Comparison of ENCODE assay signal across 11 mouse cellular contexts in genomic region chr19:6841292-6841597, GRCm38 (mm10). TPM values are rescaled to one million over a fixed set of nuclear protein-coding genes. Genes with fewer than 3 reads are reported as not detected.
DNase-seq lines count a peak whose midpoint lies in the region; ATAC-seq and TF ChIP-seq lines count a peak whose summit lies in the region.
"Had no signal": no experiment of that assay in that cellular context is flagged by ENCODE, and none has a peak within 500 bp of the region (broad histone marks: within the 10 kb centered on the region; RNA-seq: fewer than 3 reads in every experiment).

No protein-coding gene starts in this region.

- 0 out of 2 replicates have a peak overlapping the region, but pooled peaks have one; percentile 63 for H3K4me3 ChIP-seq in forebrain, embryonic 15.5 days
- H3K4me3 ChIP-seq in forebrain, embryonic 12.5 days (replicated peaks): no peak overlapping the region
- H3K4me3 ChIP-seq in left cerebral cortex, adult 2 months: no peak overlapping the region
- peak overlapping the region; percentile 100 for H3K4me3 ChIP-seq in megakaryocyte, embryonic 14.5 days (replicated peaks)

- no peak overlapping the region for H3K9ac ChIP-seq in forebrain, embryonic 15.5 days (replicated peaks)
- no peak overlapping the region for H3K9ac ChIP-seq in forebrain, embryonic 12.5 days

- peaks cover 20% of the 10 kb centered on the region for H3K27me3 ChIP-seq in forebrain, embryonic 15.5 days
- H3K27me3 ChIP-seq in forebrain, embryonic 12.5 days: peaks cover 88% of the 10 kb centered on the region
- no peaks in the 10 kb centered on the region for H3K27me3 ChIP-seq in megakaryocyte, embryonic 14.5 days (replicated peaks)

- WGBS in forebrain, embryonic 15.5 days: 22% methylated on average over 3 of the region's 3 CpGs
- WGBS in forebrain, embryonic 12.5 days: 10% methylated on average over 3 of the region's 3 CpGs

- intact Hi-C loops in left cerebral cortex, adult 2 months (cut with DNase I): loop anchor here (2.0 kb wide), 1 partner anchor 68 kb away; the partner anchor contains the start of gene Trmt112

- no peak for TF ChIP-seq CTCF in left cerebral cortex, adult 2 months (IDR thresholded peaks at IDR 0.05)

- H3K4me2 ChIP-seq in forebrain, embryonic 15.5 days (replicated peaks): peak overlapping the region; percentile 100
- H3K4me2 ChIP-seq in forebrain, embryonic 12.5 days: no peak overlapping the region; the same call in 1 of the 2 replicates

- H3K9me3 ChIP-seq in forebrain, embryonic 15.5 days: no peaks in the 10 kb centered on the region
- no peaks in the 10 kb centered on the region for H3K9me3 ChIP-seq in forebrain, embryonic 12.5 days
- H3K9me3 ChIP-seq in megakaryocyte, embryonic 14.5 days: no peaks in the 10 kb centered on the region

- no peaks in the 10 kb centered on the region for H3K36me3 ChIP-seq in forebrain, embryonic 15.5 days
- H3K36me3 ChIP-seq in forebrain, embryonic 12.5 days (replicated peaks): no peaks in the 10 kb centered on the region
- peaks cover 59% of the 10 kb centered on the region for H3K36me3 ChIP-seq in megakaryocyte, embryonic 14.5 days (replicated peaks; ENCODE audit: low read length)

- DNase-seq in left cerebral cortex, adult 2 months (ENCODE audit: extremely low spot score in 1 of 2, low spot score in 2 of 2): no peak
- no peak for DNase-seq in left cerebral cortex, adult 18-20 months (ENCODE audit: low spot score in 2 of 2)
- DNase-seq in Muller cell, postnatal 12 days (ENCODE audit: inconsistent ontology term): peak; percentile 27
- DNase-seq in adrenal gland, postnatal 10 days: no peak
- no peak for DNase-seq in right cerebral cortex, postnatal 25 days
- DNase-seq: adrenal gland, postnatal 14 days; kidney, adult 18-20 months; thymus, adult 2 months had no signal

- H3K4me1 ChIP-seq in forebrain, embryonic 15.5 days: peaks cover 23% of the 10 kb centered on the region
- H3K4me1 ChIP-seq in forebrain, embryonic 12.5 days: peaks cover 23% of the 10 kb centered on the region
- peaks cover 31% of the 10 kb centered on the region for H3K4me1 ChIP-seq in megakaryocyte, embryonic 14.5 days

- no peak for ATAC-seq in forebrain, embryonic 15.5 days (replicated peaks)
- ATAC-seq in forebrain, embryonic 12.5 days (ENCODE audit: low FRiP score): no peak

- H3K27ac ChIP-seq in forebrain, embryonic 15.5 days (replicated peaks): no peak overlapping the region
- H3K27ac ChIP-seq in forebrain, embryonic 12.5 days: no peak overlapping the region
- peak overlapping the region; percentile 94 for H3K27ac ChIP-seq in left cerebral cortex, adult 2 months

RNA-seq across cellular contexts. Expression of gene Rps6ka4, which starts 0.8 kb away (rescaled TPM):
- 7.1 and 7.7 TPM in 2 replicates for polyA plus RNA-seq in forebrain, embryonic 15.5 days (2015; fragmentation: Nextera tagmentation; extraction: Ambion mirVana)
- 6.2 and 8.2 TPM in 2 replicates for polyA plus RNA-seq in forebrain, embryonic 12.5 days (2016; fragmentation: Nextera tagmentation; extraction: Ambion mirVana)
- total RNA-seq in left cerebral cortex, adult 2 months (2021): 10 to 100 TPM; 34.6 to 37.3 TPM
- total RNA-seq in left cerebral cortex, adult 18-20 months (2021): 10 to 100 TPM; 37.2 to 44.4 TPM
- 32.8 and 44.2 TPM in 2 replicates for polyA plus RNA-seq in megakaryocyte, embryonic 14.5 days (2012; ENCODE audit: insufficient read depth, low replicate concordance)
- total RNA-seq in adrenal gland, postnatal 10 days (2021): 10 to 100 TPM; 21.5 to 27.5 TPM

RNA-seq across cellular contexts. Expression of gene Ccdc88b, which starts 16.8 kb away (rescaled TPM):
- polyA plus RNA-seq in forebrain, embryonic 15.5 days (2015; fragmentation: Nextera tagmentation; extraction: Ambion mirVana): 0.40 and 0.71 TPM in 2 replicates
- 0.43 and 1.1 TPM in 2 replicates for polyA plus RNA-seq in forebrain, embryonic 12.5 days (2016; fragmentation: Nextera tagmentation; extraction: Ambion mirVana)
- 1 to 10 TPM; 2.5 to 3.5 TPM for total RNA-seq in left cerebral cortex, adult 2 months (2021)
- 1 to 10 TPM; 3.4 to 3.5 TPM for total RNA-seq in left cerebral cortex, adult 18-20 months (2021)
- 22.9 and 55.2 TPM in 2 replicates for polyA plus RNA-seq in megakaryocyte, embryonic 14.5 days (2012; ENCODE audit: insufficient read depth, low replicate concordance)
- total RNA-seq in adrenal gland, postnatal 10 days (2021): 1 to 10 TPM; 4.1 TPM

Comparison
In these comparisons a context has a peak if more than half of its experiments do, and no peak if none do; other contexts are left out.
1. H3K4me3 ChIP-seq: peak in forebrain, embryonic 15.5 days (single experiment) and megakaryocyte, embryonic 14.5 days (single experiment); none in forebrain, embryonic 12.5 days (single experiment) and left cerebral cortex, adult 2 months (single experiment).